Mouse (Mus musculus) neural tube, embryonic 13.5 days (tissue): ENCODE measurements around the gene Tex22. TPM values are rescaled to one million over a fixed set of nuclear protein-coding genes. Genes with fewer than 3 reads are reported as not detected.

Experiments used
- ATAC-seq: fragments of 200-750 bp; cut with Nextera tagmentation; 2 replicates; pipeline ENCODE4 v1.8.0; 2017; ENCODE audit warnings: low read depth, mild to moderate bottlenecking, moderate TSS enrichment, moderate library complexity
- H3K27ac ChIP-seq: fragments of 300-500 bp; sonication (generic); replicated peaks from 2 replicates; pipeline ENCODE4 v1.5.1; 2015; ENCODE audit warnings: moderate library complexity, mild to moderate bottlenecking, inconsistent platforms
- H3K27me3 ChIP-seq: fragments of 300-500 bp; sonication (generic); 2 replicates; pipeline ENCODE4 v1.6.1; 2015; ENCODE audit warnings: mild to moderate bottlenecking, inconsistent platforms
- H3K36me3 ChIP-seq: fragments of 300-500 bp; sonication (generic); 2 replicates; pipeline ENCODE4 v1.6.1; 2015; ENCODE audit warnings: mild to moderate bottlenecking, inconsistent platforms
- H3K4me1 ChIP-seq: fragments of 300-500 bp; sonication (generic); replicated peaks from 2 replicates; pipeline ENCODE4 v1.6.1; 2015; ENCODE audit warnings: inconsistent platforms
- H3K4me2 ChIP-seq: fragments of 300-500 bp; sonication (generic); 2 replicates; pipeline ENCODE4 v1.6.1; 2015; ENCODE audit warnings: inconsistent platforms, mild to moderate bottlenecking, moderate library complexity
- H3K4me3 ChIP-seq: fragments of 300-500 bp; sonication (generic); 2 replicates; pipeline ENCODE4 v1.5.1; 2015; ENCODE audit warnings: mild to moderate bottlenecking, inconsistent platforms
- H3K9ac ChIP-seq: fragments of 300-500 bp; sonication (generic); 2 replicates; pipeline ENCODE4 v1.6.1; 2015; ENCODE audit warnings: moderate library complexity, mild to moderate bottlenecking, inconsistent platforms
- H3K9me3 ChIP-seq: fragments of 300-500 bp; sonication (generic); 2 replicates; pipeline ENCODE4 v1.6.1; 2016; ENCODE audit warnings: inconsistent platforms
- WGBS: fragments of 180-500 bp; shearing (Covaris S2); methylation state at CpG from one replicate; pipeline ENCODE4 v1.1.7; 2015; 5-methylcytosine and 5-hydroxymethylcytosine counted together
- polyA plus RNA-seq: library from polyadenylated mRNA; unstranded; fragments of >200 nt; fragmentation: Nextera tagmentation; extraction: Ambion mirVana; gene quantifications from 2 replicates; pipeline ENCODE4 v1.2.1, GENCODE M21; 2015

The Tex22 gene
- polyA plus RNA-seq, 1 experiment from 2014 or later: not detected

DNA sequence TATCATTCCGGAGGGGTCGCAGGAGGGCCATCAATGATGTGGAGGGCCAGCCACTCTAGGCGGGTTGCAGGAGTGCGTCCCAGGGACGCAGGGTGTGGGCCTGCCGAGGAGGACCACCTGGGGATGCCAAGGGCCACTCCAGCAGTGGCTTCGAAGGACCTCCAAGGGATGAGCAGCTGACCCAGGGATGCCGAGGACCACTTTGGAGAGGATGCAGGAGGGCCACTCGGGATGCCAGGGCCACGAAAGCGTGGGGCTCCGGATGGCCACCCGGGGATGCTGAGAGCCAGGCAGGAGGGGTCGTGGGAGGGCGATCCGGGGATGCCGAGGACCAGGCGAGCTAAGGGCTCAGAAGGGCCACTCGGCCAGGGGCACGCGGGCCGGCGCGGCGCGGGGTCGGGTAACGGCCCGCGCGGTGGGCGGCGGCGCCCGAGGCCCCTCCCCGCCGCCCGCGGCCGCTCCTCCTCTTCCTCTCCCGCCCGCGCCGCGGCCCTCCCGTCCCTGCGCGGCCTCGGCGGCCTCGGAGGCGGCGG is 23.5 kb downstream of the Tex22 start, which contains the start of gene Mta1:
Gene Mta1 (plus strand): TSS at position 530 of the 533 bp plus-strand sequence.
- peak within 1 kb of the TSS; percentile 92 for H3K4me3 ChIP-seq
- 4% methylated on average over 18 of the region's 53 CpGs for whole genome bisulfite sequencing
- H3K4me2 ChIP-seq: peak within 1 kb of the TSS; percentile 94
- H3K9me3 ChIP-seq: no peaks in the 10 kb centered on the region
- peak within 1 kb of the TSS; percentile 85 for H3K27ac ChIP-seq
- no peaks in the 10 kb centered on the region for H3K36me3 ChIP-seq
- peaks cover 47% of the 10 kb centered on the region for H3K4me1 ChIP-seq
- H3K27me3 ChIP-seq: no peaks in the 10 kb centered on the region
- peak within 1 kb of the TSS; percentile 100 for H3K9ac ChIP-seq
- peak; percentile 40 for ATAC-seq

- ATAC-seq: peak; percentile 19
- peak overlapping the region; percentile 94 for H3K4me2 ChIP-seq
- H3K9ac ChIP-seq: peak overlapping the region; percentile 100
- WGBS: 1% methylated on average over 38 of the region's 60 CpGs
- no peaks in the 10 kb centered on the region for H3K36me3 ChIP-seq
- peak overlapping the region; percentile 85 for H3K27ac ChIP-seq
- H3K27me3 ChIP-seq: no peaks in the 10 kb centered on the region
- H3K4me3 ChIP-seq: peak overlapping the region; percentile 92
- H3K4me1 ChIP-seq: peaks cover 55% of the 10 kb centered on the region
- no peaks in the 10 kb centered on the region for H3K9me3 ChIP-seq
Measured at GRCm38 (mm10) chr12:113098530-113099151, 24.3 kb downstream of the Tex22 start.

DNA sequence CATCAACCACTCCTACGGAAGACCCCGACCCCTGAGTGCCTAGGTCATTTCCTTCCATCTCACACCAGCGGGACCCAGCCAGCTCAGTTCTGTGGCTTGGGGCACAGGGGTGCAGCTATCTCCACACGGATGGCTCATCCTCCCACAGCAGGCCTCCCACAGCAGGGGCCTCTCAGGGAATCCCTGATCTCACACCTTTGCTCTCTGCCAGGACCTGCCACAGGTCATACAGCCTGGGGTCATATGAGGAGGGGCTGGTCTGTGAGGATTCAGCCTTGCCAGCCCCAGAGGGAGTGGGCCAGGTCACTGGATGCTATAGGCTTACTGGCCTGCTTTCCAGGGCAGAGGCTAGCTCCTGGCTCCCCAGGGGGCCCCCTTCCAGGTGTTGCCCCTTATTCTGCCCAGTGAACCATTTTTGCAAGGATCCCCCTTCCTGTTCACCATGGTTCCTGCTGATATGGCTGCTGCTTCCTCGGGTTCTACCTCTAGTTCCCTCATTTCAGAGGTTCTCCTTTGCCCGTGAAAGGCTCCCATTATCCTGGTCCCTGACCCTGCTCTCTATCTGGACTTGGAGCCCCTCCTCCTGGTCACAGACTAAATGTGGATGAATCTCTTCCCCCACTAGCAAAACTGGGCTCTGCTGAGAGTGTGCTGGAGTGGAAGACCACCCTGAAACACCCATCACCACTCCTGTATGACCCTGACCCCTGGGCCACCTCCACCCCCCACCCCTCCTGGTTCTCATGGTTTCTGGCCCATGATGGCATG is 25.4 kb downstream of the Tex22 start:
- Histone ChIP-seq H3K9me3 (no peaks in the 10 kb centered on the region), H3K9ac (peak overlapping the region; percentile 100), H3K4me2 (peak overlapping the region; percentile 94), H3K27me3 (no peaks in the 10 kb centered on the region), H3K27ac (peak overlapping the region; percentile 85; the same call in 1 of the 2 replicates), H3K4me1 (peaks cover 60% of the 10 kb centered on the region), H3K36me3 (no peaks in the 10 kb centered on the region), H3K4me3 (peak overlapping the region; percentile 92)
- no peak for ATAC-seq
- WGBS: 32% methylated on average over 6 of the region's 6 CpGs

GRCm38 (mm10) chr12:113100448-113101076 is 26.3 kb downstream of the Tex22 start:
- 0 out of 2 replicates have a peak overlapping the region, but pooled peaks have one; percentile 9 for H3K27ac ChIP-seq
- H3K4me2 ChIP-seq: peak overlapping the region; percentile 94; the same call in 1 of the 2 replicates
- no peaks in the 10 kb centered on the region for H3K27me3 ChIP-seq

GRCm38 (mm10) chr12:113101251-113101960 is 27.1 kb downstream of the Tex22 start:
- H3K27ac ChIP-seq: 0 out of 2 replicates have a peak overlapping the region, but pooled peaks have one; percentile 9
- peaks cover 60% of the 10 kb centered on the region for H3K4me1 ChIP-seq
- WGBS: 88% methylated on average over 9 of the region's 9 CpGs
- H3K4me2 ChIP-seq: no peak overlapping the region
- H3K4me3 ChIP-seq: no peak overlapping the region
- no peaks in the 10 kb centered on the region for H3K27me3 ChIP-seq
- ATAC-seq: no peak
- no peaks in the 10 kb centered on the region for H3K36me3 ChIP-seq
- 0 out of 2 replicates have a peak overlapping the region, but pooled peaks have one; percentile 45 for H3K9ac ChIP-seq
- H3K9me3 ChIP-seq: no peaks in the 10 kb centered on the region

More at GRCm38 (mm10) chr12:113100448-113101076, 26.3 kb downstream of the Tex22 start:
- Histone ChIP-seq H3K9me3 (no peaks in the 10 kb centered on the region), H3K36me3 (no peaks in the 10 kb centered on the region), H3K4me3 (no peak overlapping the region), H3K4me1 (peaks cover 60% of the 10 kb centered on the region), H3K9ac (peak overlapping the region; percentile 100; the same call in 1 of the 2 replicates)
- ATAC-seq: no peak
- 78% methylated on average over 5 of the region's 5 CpGs for WGBS

GRCm38 (mm10) chr12:113102461-113102860 is 28.2 kb downstream of the Tex22 start:
- WGBS: 67% methylated on average over 6 of the region's 6 CpGs

GRCm38 (mm10) chr12:113103846-113104451 is 29.6 kb downstream of the Tex22 start:
- no peak overlapping the region for H3K4me3 ChIP-seq
- H3K4me2 ChIP-seq: no peak overlapping the region
- H3K27ac ChIP-seq: no peak overlapping the region
- ATAC-seq: no peak
- no peaks in the 10 kb centered on the region for H3K36me3 ChIP-seq
- no peaks in the 10 kb centered on the region for H3K9me3 ChIP-seq
- H3K9ac ChIP-seq: no peak overlapping the region
- 84% methylated on average over 8 of the region's 8 CpGs for WGBS
- peaks cover 66% of the 10 kb centered on the region for H3K4me1 ChIP-seq
- H3K27me3 ChIP-seq: no peaks in the 10 kb centered on the region

More at GRCm38 (mm10) chr12:113102461-113102860, 28.2 kb downstream of the Tex22 start:
- H3K4me3 ChIP-seq: no peak overlapping the region
- H3K27me3 ChIP-seq: no peaks in the 10 kb centered on the region
- H3K27ac ChIP-seq: peak overlapping the region; percentile 59; the same call in 1 of the 2 replicates
- H3K9me3 ChIP-seq: no peaks in the 10 kb centered on the region
- peaks cover 60% of the 10 kb centered on the region for H3K4me1 ChIP-seq
- 0 out of 2 replicates have a peak overlapping the region, but pooled peaks have one; percentile 17 for H3K9ac ChIP-seq
- no peak for ATAC-seq
- H3K36me3 ChIP-seq: no peaks in the 10 kb centered on the region
- no peak overlapping the region for H3K4me2 ChIP-seq

GRCm38 (mm10) chr12:113106386-113106785 is 32.1 kb downstream of the Tex22 start:
- H3K4me1 ChIP-seq: peaks cover 58% of the 10 kb centered on the region
- ATAC-seq: no peak
- 90% methylated on average over 6 of the region's 6 CpGs for WGBS

DNA sequence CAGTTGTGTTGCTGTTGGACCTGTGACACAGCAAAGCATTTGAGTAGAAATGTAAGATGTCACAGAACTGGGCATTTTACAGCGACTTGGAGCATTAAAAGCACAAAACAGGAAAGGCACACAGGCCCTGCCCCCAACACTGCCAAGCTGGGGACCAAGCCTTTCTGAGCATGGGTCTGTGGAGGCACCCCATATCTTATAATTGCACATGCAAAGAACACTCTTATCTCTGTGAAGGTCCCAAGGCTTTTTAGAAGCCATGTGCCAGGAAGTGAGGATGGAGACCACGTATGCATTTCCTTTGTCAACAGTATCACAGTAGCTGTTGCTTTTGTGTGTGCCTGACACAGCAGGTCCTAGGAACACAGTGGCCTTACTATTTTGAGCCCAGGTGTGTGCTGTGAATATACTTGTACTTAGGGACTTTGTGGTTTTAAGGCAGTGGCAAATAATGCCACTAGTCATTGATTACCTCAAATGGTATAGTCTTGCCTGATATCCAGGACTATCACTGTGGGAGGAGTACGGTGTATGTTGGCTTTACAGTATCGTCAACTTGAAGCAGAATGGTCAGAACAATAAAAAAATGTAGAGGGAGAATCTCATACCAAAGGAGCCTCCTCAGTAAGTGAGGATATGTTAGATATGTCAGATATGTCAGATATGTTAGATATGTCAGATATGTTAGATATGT is 33.3 kb downstream of the Tex22 start:
- H3K36me3 ChIP-seq: peaks cover 6% of the 10 kb centered on the region; the same call in 1 of the 2 replicates
- H3K27ac ChIP-seq: no peak overlapping the region
- no peaks in the 10 kb centered on the region for H3K9me3 ChIP-seq
- H3K9ac ChIP-seq: no peak overlapping the region
- ATAC-seq: no peak
- 87% methylated on average over 4 of the region's 4 CpGs for WGBS
- no peak overlapping the region for H3K4me2 ChIP-seq
- no peak overlapping the region for H3K4me3 ChIP-seq
- H3K27me3 ChIP-seq: no peaks in the 10 kb centered on the region
- H3K4me1 ChIP-seq: peaks cover 57% of the 10 kb centered on the region

More at GRCm38 (mm10) chr12:113106386-113106785, 32.1 kb downstream of the Tex22 start:
- Histone ChIP-seq H3K4me3 (no peak overlapping the region), H3K9me3 (no peaks in the 10 kb centered on the region), H3K4me2 (no peak overlapping the region), H3K36me3 (no peaks in the 10 kb centered on the region), H3K27ac (no peak overlapping the region), H3K9ac (no peak overlapping the region), H3K27me3 (no peaks in the 10 kb centered on the region)

DNA sequence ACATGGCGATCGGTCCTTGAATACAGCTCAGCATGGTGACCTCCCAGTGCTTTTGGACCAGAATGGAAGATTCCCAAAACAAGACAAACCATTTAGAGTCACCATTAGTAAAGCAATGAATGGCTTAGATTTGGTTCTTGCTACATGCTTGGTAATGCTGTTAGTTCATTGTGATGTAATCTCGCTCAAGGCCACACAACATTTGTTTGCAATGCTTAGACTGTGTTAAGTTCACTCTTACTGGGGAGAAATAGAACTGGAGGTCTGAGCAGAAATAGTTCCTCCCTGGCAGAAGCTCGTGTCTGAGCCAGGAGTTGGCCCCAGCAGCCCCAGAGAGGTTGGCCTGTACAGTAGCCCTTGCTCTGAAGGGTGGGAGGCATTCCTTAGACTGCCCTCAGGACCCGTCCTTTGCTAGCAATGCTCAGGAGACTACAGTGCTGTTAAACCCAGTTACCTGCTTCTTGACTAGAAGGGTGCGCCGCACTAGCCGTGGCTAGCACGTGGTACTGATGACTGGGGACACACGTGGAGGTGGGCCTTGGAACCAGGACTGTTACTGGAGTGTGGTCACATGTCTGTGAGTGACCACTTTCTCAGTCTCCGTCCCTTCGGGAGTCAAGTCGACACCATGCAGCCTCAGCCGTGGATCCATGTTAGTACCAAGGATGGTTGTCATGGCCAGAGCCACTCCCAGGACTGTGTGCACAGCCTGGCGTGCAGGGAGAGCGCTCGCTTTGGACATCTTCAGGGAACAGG is 34.4 kb downstream of the Tex22 start:
- Histone ChIP-seq H3K4me1 (peaks cover 45% of the 10 kb centered on the region), H3K9ac (no peak overlapping the region), H3K4me2 (no peak overlapping the region), H3K36me3 (peaks cover 17% of the 10 kb centered on the region), H3K4me3 (no peak overlapping the region), H3K9me3 (no peaks in the 10 kb centered on the region), H3K27ac (no peak overlapping the region), H3K27me3 (no peaks in the 10 kb centered on the region)
- 87% methylated on average over 17 of the region's 17 CpGs for WGBS
- ATAC-seq: no peak
